Mouse (Mus musculus) layer of hippocampus, postnatal 36 days (tissue): Measurements from ENCODE around the gene Bco2. TPM values are rescaled to one million over a fixed set of nuclear protein-coding genes. Genes with fewer than 3 reads are reported as not detected.

ENCODE experiments used
- DNase-seq, 2 experiments: peaks; one replicate each; pipeline ENCODE4 v3.0.0; 2022
- total RNA-seq, 2 experiments: library from RNA; stranded (reverse); gene quantifications; 2 replicates each; pipeline ENCODE4 v1.2.3; 2021

Bco2 gene
- total RNA-seq, 2 experiments from 2014 or later, result 2.7 to 4.0 TPM

DNA sequence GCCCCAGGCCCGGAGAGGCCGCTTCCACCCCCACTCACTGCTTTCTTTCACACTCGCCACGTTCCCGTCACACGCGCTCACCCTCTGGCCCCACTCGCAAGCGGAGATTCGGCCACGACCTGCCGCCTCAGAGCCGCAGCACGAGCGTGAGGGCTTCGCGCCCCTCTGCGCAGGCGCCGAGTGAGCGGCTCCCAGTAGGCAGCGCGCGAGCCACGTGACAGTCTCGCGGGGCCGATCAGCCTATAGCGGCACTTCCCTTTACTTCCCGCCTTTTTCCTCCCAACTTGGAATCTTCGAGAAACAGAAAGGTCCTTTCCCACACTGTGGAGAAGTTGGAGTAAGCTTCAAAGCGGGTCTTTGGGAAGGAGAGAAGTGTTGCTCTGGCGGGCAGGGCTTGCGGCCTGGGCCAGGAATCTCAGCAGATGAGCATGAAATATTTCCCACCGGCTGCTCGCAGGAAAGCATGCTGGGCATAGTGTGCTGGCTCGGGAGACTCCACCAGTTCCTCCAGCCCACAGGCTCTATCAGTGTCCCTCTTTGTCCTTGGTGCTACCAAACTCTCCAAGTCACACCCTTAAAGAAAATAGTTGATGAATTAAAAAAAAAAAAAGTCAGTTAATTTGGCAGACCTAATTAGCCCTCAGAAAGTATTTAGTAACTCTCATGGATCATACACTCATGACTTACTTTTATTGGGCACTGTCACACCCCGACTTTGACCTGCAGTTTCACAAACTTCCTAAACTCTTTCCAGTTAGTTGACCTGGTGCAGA is 6.3 kb upstream of the Bco2 start, which contains the start of gene Tex12:
Tex12 (minus strand) TSS at position 181 of the 773 bp plus-strand sequence.
- DNase-seq, result no peak

DNA sequence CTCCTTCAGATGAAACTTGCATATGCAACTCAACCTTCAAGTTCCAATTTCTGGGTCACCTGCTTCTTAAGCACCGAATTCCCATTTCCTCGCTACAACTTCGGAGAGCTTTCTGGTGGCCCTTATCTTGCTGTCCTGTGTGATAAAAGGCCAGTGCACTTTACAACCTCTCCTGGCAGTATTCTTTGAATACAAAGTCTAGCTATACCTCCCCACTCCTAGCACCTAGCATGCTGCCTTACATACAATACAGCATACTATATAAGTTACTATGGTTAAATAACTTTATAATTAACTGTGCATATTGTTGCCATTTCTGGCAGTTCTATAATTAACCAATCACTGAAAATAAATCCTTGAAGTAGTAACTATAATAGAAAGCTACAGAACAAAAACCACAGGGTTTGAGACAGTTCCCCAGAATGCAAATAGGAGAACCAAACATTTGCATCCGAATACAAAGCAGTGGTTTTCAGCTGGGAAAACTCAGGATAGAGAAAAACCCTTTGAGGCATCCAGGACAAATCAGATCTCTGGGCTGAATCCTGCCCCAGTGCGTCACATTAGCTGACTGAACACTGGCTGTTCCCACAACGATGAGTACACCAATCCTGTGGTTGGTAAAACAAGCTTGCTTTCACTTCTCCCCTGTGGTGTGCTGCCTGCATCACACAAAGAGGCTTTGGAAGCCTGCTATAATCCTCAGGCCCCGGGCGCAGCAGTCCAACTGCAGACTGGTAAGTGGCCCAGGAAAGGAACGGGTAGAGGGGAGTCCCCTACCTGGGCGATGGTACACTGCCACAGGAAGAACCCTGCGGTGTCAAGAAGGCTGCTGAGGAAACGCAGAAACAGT is 514 bp downstream of the Bco2 start, which contains the start of gene Il18:
Il18 (plus strand) TSS at position 587 of the 853 bp plus-strand sequence.
- peak; percentile 69 to 72 for DNase-seq

DNA sequence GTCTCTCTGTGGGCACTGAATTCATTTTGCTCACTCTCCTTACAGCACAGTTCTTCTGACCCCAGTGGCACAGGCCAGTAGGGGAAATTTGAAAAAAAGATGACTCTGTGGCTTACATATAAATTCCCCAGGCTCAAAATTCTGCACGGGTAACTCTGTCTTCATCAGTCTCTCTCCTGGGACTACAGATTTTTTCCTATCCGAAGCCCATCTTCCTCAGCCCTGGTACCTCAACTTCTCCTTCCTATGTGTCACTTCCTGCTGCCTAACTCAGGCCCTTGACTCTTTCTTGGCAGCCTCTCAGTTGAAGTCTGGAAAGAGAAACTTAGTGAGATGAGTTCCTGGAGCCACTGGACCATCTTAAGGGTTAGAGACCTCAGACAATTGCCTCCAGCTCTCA is 1.4 kb downstream of the Bco2 start:
- DNase-seq, result no peak

DNA sequence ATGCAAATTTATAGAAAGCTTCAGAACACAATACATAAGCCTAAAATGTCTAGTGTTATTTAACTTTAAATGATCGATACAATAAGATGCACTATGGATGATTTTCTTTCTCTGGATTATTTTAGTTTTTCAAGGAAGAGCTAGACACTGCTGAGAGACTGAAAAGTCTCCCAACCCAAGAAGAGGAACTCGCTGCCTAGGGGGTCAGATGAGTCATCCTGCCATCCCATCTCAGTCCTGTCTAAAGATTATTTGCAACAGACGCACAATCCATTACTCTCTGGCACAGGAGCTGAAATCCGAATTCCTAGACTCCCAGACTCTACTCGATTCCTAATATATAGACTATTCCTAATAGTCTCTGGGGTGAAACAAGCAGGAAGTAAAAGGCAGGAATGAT is 2.8 kb downstream of the Bco2 start:
- DNase-seq, result no peak

DNA sequence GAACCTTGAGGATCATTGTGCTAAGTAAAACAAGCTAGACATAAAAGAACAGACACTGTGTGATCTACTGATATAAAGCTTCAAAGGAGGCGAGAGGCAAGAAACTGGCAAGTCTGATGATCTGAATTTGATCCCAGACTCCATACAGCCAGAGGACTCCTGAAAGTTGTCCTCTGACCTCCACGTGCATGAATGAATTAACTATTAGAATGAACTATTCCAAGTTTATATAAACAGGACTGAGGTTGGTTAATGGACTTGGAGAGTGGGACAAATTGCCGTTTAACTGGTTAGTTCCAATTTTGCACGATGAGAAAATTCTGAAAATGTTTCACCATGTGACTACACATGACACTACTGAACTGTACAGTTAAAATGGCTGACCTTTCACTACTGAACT is 6.0 kb downstream of the Bco2 start:
- no peak for DNase-seq

DNA sequence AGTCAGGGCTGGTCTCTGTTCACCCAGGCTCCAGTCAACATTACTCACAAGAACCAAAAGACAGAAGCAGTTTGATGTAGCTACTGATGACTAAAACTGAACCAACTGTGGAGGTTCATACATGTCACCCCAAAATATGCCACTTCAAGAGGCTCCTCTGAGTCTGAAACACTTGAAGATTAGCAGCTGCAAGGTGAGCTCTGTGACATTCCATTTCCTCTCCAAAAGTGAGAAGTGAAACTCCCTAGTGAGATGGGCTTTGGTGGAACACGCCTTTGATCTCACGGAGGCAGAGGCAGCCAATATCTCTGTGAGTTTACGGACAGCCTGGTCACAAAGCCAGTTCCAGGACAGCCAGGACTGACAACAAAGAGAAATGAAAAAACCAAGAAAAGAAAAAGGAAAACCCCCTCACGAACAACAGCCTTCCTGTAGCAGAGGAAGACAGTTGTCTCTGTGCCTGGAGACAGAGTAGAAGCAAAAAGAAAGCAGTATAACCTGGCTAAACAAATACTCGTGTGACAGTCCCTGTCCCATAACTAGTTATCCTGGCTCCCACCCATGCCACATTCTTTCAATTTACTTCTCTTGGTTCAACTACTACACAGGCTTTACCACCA is 7.0 kb downstream of the Bco2 start:
- no peak for DNase-seq

DNA sequence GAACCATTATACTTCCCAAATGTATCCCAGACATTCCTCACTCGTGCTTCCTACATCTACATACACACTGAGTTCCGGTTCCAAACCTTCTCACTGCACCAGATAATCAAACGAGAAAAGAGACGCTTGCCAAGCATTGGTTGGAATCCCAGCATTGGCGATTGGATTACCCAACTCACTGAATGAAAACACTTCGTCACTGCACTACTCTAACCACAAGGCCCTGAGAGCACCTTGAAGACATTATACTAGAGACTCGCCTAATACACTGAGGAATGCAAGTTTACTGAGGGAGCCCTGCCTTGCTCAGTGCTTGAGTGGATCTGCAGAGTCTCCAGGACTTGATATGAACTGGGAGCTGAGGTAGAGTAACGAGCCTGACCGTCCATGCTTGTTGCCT is 12.6 kb downstream of the Bco2 start:
- no peak for DNase-seq

DNA sequence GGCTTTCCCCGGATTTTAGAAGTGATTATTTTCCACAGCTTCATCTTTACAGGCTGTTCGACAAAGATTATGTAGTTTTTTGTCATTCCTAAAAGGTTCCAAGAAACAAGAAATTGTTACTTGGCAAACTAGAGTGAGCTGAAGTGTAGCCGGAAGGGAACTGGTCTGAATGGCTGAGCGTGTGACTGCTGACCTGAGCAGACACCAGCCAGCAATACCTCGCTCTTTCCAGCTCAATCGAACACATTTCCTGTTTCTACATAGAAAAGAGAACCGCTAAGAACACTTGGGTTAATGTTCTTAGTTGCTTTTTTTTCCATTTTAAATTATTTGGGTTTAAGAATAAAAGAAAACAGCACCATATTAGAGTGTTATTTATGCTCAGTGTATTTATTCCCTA is 14.8 kb downstream of the Bco2 start:
- DNase-seq, result no peak

DNA sequence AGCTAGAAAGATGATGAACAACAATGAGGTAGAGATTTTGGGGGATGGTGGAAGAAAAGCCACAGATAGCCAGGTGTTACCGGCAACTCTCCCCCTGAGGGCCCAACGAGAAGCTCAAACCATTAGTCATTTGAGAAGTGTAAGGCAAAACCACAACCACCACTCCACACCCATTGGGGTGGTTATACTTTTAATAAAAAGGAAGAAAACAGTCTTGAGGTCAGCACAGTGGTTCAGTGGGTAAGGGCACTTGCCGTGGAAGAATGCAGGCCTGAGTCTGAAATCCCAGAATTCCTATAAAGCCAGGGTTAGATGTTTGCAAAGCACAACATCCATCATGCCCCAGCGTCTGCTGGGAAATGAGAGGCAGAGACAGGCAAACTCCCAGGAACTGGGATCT is 17.7 kb downstream of the Bco2 start:
- DNase-seq, result no peak

DNA sequence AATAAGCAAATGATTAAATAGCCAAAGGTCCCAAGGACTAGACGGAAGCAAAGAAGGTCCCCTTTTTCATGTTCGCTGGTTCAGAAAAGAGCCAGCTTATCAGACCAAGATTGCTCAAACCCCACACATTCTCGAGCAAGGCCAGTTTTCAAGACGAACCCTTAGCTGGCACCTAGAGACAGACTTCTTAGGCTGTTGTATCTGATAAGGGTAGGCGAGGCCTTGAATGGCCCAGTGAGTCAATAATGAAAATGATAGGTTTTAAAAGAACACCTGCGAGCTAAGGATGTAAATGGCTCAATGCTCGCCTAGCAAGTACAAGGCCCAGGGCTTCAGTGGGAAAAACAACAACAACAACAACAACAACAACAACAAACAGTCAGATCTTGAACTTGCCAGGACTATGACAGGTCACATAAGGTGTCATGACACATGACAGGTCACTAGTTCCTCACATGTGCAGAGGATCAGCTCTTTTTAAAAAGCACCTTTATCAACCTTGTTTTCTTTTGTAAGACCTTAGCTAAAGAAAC is 18.3 kb downstream of the Bco2 start:
- no peak for DNase-seq

DNA sequence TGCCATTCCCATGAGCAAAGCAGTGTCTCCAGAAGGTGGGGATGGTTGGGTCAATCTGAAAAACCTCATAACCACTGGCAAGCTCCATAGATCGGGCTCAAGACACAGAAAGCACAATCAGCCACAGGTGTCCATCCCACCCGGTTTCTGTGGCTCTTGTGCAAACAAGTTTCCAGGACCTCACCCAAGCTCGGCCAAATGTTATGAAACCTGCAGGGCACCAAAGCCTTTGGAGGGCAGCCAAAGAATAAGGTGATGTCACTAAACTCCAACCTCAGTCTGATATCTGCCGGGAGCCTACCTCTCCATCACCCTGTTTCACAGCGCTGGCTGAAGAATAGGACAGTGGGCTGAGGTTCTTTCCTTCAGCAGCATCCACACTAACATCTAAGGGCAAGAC is 19.1 kb downstream of the Bco2 start:
- no peak for DNase-seq

DNA sequence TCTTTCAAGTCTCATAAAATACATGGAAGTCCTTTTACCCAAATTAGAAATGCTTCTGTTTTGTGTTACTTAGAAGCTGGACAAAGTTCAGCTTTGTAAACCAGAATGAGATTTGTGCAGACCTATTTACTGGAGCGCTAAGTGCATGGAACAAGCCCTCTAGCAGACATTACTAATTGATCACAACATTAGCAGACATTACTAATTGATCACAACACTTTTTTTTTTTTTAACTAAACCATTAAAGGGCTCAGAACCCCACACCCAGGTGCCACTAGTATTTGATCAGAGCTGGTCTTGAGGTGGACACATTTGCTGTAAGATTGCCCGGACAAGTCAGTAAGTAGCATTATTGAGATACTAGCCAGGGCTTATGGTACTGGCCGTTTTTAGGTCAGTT is 21.2 kb downstream of the Bco2 start:
- DNase-seq, result no peak

DNA sequence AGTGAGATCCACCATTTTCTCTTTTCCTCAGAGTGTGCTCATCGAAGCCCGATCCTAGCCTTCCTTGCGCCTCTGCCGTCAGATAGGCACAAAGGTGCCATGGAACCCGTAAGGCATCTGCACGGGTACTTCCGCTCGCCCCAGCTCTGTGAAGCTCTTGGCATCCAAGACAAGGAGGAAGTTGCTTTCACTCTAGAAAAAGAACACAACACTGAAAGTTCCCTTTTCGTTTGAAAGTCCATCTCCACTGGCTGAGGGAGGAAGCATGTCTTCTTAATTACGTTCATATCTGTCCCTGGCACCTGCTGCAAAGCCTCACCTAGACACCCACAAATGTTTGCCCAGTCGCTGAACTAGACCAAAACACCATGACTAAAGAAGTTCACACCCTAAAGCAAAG is 21.7 kb downstream of the Bco2 start:
- no peak for DNase-seq

DNA sequence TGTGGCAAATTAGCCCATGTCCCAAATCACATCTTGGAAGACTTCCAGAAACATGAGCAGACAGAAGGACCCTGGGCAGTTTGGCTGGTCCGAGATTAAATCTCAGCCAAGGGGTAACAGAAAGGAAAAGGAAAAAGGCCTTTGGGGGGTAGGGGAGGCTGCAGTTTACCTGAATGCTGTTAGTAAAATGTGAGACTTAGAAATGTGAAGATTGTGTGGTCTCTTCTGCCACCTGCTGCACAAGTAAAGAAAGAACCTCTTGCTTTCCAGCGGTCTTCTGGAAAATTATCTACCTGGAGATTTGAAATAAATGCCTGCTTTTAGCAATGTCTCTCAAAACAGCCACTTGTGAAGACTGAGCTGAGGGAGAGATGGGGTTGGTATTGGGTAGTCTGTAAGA is 24.1 kb downstream of the Bco2 start:
- DNase-seq, result peak in 1 of 2 experiments; percentile 37

DNA sequence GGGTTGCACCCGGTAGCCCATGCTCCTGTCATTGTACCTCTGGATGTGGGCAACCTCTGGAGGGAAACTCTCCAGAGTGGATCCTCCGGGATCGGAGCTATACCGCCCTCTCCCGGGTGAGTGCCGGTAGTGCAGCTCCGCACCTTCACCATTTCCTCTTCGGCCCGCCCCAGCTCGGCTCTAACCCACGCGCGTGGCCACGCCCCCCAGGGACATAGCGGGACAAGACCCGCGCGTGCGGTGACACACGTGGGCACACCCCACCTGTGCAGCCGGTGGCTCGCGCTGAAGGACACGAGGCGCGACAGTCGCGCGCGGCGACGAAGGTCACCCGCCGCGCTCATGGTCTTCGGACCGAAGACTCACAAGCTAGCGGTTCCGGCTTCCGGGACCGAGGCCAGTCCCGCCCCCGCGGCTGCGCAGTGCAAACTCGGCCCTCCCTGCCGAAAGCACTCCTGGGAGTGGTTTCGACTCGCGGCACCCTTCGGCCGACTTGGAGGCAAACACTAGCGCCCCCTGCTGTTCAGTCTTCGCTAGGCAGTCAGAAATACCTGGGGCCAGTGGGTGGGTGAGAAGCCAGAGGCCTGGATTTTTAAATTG is 26.6 kb downstream of the Bco2 start, which contains the start of gene Pts:
Pts (minus strand) TSS at position 432 of the 600 bp plus-strand sequence.
- DNase-seq, result peak; percentile 94 to 96

DNA sequence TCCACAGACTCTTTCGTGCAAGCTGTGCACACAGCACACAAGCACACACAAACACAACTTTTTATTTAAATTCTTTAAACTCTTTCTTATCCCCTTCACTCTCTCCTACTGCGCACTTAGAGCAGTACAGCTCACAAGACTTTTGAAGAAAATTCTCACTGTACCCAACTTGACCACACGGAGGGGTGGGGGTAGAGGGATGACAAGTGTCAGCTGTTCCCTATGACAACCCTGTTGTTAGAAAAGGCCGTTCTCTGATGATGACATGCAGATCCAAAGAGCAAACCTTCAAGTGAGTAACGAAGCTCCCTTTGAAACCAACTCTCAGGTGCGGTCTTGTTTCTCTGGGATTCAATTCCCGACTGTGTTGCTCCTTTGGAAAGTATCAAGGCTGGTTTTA is 27.1 kb downstream of the Bco2 start:
- DNase-seq, result no peak

DNA sequence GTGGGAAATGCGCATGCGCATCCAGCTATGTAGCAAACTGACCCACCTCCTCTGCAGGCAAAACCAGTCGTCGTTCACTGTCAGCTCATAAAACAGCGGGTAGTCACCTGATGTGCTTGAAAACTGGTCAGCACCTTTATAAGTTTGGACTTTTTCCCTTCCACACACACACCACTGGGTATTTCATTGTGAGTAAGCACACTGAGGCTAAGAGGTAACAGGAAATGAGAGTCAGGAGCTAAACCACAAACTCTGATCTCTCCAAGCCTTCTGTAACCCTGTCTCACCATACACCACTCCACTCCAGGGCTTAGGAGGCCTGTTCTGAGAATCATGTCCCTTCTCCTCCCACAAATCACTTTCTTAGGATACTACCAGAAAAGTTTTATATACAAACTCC is 29.4 kb downstream of the Bco2 start:
- no peak for DNase-seq

DNA sequence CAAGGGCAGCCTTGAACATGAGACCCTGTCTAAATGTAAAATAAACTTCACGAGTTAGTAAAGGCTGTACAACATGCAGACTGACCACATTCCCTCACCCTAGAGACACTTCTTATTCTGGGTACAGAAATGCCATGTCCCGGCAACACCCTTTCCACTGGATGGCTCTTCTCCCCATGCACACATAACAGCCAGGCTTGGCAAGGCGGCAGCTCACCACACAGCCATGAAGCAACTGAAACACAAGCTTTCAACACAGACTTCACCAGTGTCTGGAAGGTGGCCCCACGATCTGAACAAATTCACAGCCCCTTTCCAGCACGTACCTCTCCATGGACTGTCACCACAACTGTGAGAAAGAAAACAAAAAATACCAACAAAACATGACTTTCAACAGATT is 30.0 kb downstream of the Bco2 start:
- no peak for DNase-seq

DNA sequence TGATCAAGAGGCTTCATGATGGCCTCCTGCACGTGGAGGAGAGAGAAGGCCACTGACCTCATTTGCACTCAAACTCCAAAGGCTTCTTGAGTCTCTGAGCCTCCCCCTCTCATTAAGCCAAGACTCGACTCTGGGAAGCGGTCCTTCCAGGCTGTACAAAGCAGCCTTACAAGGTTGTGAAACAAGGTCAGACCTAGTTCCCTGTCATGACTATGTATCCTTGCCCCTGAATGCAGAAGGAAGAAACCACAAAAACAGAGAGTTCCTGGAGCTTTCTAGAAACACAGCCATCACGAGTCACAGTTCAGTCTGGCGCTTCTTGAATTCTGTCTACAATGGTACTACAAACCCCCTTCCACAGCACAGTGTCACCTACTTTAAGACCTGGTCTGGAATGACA is 32.4 kb downstream of the Bco2 start:
- DNase-seq, result no peak

DNA sequence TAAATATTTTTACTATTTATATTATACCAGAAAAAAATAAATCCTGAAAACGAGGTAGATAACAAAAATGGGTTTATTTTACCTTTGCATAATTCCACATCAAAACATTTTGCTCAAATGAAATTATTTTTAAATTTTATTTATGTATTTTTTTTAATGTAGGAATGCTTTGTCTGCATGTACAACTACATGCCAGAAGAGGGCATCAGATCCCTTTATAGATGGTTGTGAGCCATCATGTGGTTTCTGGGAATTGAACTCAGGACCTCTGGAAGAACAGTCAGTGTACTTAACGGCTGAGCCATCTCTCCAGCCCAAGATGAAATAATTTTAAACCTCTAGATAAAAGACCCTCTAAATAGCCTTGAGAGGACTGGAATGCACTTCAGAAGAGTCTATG is 33.4 kb downstream of the Bco2 start:
- DNase-seq, result no peak

DNA sequence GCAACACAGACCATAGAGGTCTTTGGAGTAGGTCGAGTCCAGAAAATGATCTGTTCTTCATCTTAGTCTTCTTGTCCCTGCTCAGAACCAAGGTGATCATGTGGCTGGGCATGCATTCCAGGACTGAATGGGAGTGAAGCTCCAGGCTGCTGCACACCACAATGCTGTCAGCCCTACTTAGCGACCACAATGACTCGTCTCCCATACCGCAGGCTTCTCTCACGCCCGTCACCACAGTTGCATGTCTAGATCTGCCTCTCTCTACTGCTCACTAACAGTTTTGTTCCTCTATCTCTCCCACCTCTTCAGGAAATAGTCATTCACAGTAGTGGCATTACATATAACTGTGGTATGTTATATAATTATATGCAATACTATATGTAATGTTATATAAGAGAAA is 34.2 kb downstream of the Bco2 start:
- DNase-seq, result no peak

DNA sequence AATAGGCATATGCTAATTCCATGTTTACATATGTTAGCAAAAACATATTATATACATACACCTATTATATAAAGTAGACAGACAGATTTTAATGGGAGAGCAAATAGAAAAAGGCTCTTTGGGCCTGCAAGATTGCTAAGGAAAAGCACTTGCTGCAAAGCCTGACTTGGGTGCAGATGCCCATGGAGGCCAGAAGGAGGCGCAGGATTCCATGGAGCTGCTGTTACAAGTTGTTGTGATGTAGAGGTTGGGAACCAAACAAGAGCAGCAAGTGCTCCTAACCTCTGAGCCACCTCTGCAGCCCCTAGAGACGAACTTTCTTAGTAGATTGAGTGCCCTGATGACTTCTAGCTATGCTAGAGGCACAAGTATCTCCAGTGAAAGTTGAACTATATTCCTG is 36.2 kb downstream of the Bco2 start:
- DNase-seq, result no peak

DNA sequence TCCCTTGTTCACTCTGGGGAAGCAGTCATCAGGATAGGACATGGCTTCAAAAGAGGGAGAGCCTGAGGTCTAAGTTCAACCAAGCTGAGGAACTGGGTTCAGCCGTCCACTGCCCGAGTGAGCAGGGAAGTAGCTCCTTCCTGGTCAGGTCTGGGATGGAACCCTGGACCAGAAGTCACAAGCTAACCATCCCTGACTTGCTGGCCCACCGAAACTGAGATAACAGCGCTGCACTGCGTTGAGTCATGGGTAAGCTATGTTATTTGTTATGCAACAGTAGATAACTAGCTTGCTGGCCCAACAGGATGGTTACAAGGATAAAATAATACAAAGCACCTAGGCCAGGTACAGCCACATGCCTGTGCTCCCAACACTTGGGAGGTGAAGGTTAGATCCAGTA is 39.5 kb downstream of the Bco2 start:
- DNase-seq, result no peak
